Mouse (Mus musculus) hindbrain, embryonic 16.5 days (tissue): Measurements from ENCODE around the gene Wdr59. TPM values are rescaled to one million over a fixed set of nuclear protein-coding genes. Genes with fewer than 3 reads are reported as not detected.
A peak's percentile ranks its signal among the peaks of the same experiment; 100 is the strongest.

ENCODE experiments used
- ATAC-seq: fragments of 200-750 bp; cut with Nextera tagmentation; 2 replicates; pipeline ENCODE4 v1.8.0; 2017; ENCODE audit warnings: moderate TSS enrichment, moderate library complexity
- H3K27ac ChIP-seq: fragments of 300-500 bp; sonication (generic); 2 replicates; pipeline ENCODE4 v1.5.1; 2014; ENCODE audit warnings: low read depth, mild to moderate bottlenecking, control low read depth, low read length, moderate library complexity
- H3K27me3 ChIP-seq: fragments of 300-500 bp; sonication (generic); replicated peaks from 2 replicates; pipeline ENCODE4 v1.6.1; 2014; ENCODE audit warnings: low read length; ENCODE audit not compliant: control insufficient read depth, insufficient read depth
- H3K36me3 ChIP-seq: fragments of 300-500 bp; sonication (generic); 2 replicates; pipeline ENCODE4 v1.6.1; 2014; ENCODE audit warnings: mild to moderate bottlenecking, low read length, moderate library complexity, mixed read lengths; ENCODE audit not compliant: control insufficient read depth, insufficient read depth
- H3K4me1 ChIP-seq: fragments of 300-500 bp; sonication (generic); 2 replicates; pipeline ENCODE4 v1.6.1; 2014; ENCODE audit warnings: low read depth, low read length; ENCODE audit not compliant: control insufficient read depth, insufficient read depth
- H3K4me2 ChIP-seq: fragments of 300-500 bp; sonication (generic); 2 replicates; pipeline ENCODE4 v1.6.1; 2014; ENCODE audit warnings: mild to moderate bottlenecking, low read length, control low read depth, moderate library complexity
- H3K4me3 ChIP-seq: fragments of 300-500 bp; sonication (generic); 2 replicates; pipeline ENCODE4 v1.5.1; 2014; ENCODE audit warnings: mild to moderate bottlenecking, low read length, control low read depth, moderate library complexity
- H3K9ac ChIP-seq: fragments of 300-500 bp; sonication (generic); 2 replicates; pipeline ENCODE4 v1.6.1; 2014; ENCODE audit warnings: low read depth, mild to moderate bottlenecking, control low read depth, low read length, moderate library complexity
- H3K9me3 ChIP-seq: fragments of 300-500 bp; sonication (generic); 2 replicates; pipeline ENCODE4 v1.6.1; 2014; ENCODE audit warnings: mild to moderate bottlenecking, low read length, moderate library complexity; ENCODE audit not compliant: control insufficient read depth
- WGBS: fragments of 180-500 bp; shearing (Covaris S2); extraction: QIAGEN DNeasy Blood & Tissue Kit; methylation state at CpG from one replicate; pipeline ENCODE4 v1.1.7; 2014; 5-methylcytosine and 5-hydroxymethylcytosine counted together
- polyA plus RNA-seq: library from polyadenylated mRNA; unstranded; fragments of >200 nt; fragmentation: Nextera tagmentation; extraction: Ambion mirVana; gene quantifications from 2 replicates; pipeline ENCODE4 v1.2.1, GENCODE M21; 2015

Gene Wdr59
- polyA plus RNA-seq, 1 experiment from 2014 or later = 7.6 TPM

GRCm38 (mm10) chr8:111490034-111490591 lies 31.8 kb downstream of the Wdr59 start:
- 89% methylated on average over 10 of the region's 10 CpGs for WGBS
- no peak overlapping the region for H3K27ac ChIP-seq
- ATAC-seq = no peak

GRCm38 (mm10) chr8:111480691-111481090 lies 41.2 kb downstream of the Wdr59 start:
- Histone ChIP-seq H3K36me3 (peaks cover 30% of the 10 kb centered on the region), H3K27me3 (no peaks in the 10 kb centered on the region), H3K9ac (no peak overlapping the region), H3K4me3 (no peak overlapping the region), H3K9me3 (peaks cover 5% of the 10 kb centered on the region), H3K27ac (no peak overlapping the region), H3K4me2 (no peak overlapping the region), H3K4me1 (no peaks in the 10 kb centered on the region)
- WGBS = 93% methylated on average over 8 of the region's 8 CpGs
- ATAC-seq = no peak

More at GRCm38 (mm10) chr8:111490034-111490591, 31.8 kb downstream of the Wdr59 start:
- H3K4me2 ChIP-seq = no peak overlapping the region
- peaks cover 5% of the 10 kb centered on the region for H3K36me3 ChIP-seq
- no peaks in the 10 kb centered on the region for H3K27me3 ChIP-seq
- no peaks in the 10 kb centered on the region for H3K9me3 ChIP-seq
- no peak overlapping the region for H3K9ac ChIP-seq
- no peak overlapping the region for H3K4me3 ChIP-seq
- H3K4me1 ChIP-seq = no peaks in the 10 kb centered on the region

DNA sequence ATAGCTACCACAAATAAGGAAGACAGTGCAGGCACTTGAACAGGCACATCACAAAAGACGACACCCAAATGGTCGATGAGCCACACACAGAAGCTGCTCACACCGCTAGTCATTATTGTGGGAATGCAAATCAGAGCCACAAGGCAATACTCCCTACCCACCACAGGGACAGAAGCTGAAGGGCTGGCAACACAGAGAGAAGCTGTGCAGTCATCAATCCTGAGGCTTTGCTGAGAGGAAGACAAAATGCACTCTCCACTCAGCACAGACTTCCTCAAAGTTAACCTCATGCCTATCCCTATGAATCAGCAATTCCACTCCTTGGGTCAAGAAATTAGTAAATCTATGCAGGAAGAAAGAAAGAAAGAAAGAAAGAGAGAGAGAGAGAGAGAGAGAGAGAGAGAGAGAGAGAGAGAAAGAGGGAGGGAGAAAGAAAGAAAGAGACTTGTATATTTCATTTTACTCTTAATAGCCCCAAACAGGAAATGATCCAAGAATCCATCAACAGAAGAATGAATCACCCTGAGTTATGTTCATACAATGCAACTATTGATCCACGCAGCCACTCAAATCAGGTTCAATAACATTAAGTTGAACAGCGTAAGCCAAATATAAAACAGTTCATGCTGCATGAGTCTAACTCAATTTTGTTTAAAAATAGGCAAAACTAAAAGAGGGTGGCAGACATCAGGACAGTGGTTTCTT lies 44.0 kb downstream of the Wdr59 start:
- Histone ChIP-seq H3K36me3 (peaks cover 21% of the 10 kb centered on the region), H3K4me3 (no peak overlapping the region), H3K27ac (no peak overlapping the region), H3K4me2 (no peak overlapping the region), H3K9ac (no peak overlapping the region), H3K27me3 (no peaks in the 10 kb centered on the region), H3K4me1 (no peaks in the 10 kb centered on the region), H3K9me3 (peaks cover 5% of the 10 kb centered on the region)
- 64% methylated on average over 5 of the region's 5 CpGs for WGBS
- no peak for ATAC-seq

DNA sequence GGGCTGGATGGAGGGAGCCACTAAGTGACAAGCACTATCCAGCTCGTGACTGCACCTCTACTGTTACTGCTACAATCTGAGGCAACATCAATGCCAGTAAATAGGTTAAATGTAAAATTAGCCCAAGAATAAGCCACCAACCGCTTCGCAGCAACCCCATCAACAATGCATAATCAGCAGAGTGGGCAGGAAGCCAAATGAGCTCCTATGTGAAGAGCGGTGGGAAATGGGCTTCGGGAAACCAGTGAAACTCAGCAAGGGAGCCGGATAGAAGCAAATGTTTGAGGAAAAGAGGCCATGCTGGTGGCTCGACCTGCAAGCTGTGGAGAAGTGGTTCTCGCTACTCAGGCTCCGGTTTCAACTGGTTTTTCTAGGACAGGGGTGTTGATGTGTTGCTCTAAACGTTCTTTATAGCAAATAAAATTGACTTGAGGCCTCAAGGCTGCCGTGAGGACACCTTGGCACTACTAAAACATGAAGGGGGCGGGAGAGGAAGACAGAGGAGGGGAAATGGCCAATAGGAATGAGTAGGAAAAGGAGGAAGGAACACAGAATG lies 50.3 kb downstream of the Wdr59 start:
- 47% methylated on average over 12 of the region's 12 CpGs for WGBS
- Histone ChIP-seq H3K4me3 (no peak overlapping the region), H3K9me3 (no peaks in the 10 kb centered on the region), H3K9ac (no peak overlapping the region), H3K27me3 (no peaks in the 10 kb centered on the region), H3K36me3 (no peaks in the 10 kb centered on the region), H3K27ac (no peak overlapping the region), H3K4me2 (no peak overlapping the region), H3K4me1 (peaks cover 10% of the 10 kb centered on the region)
- ATAC-seq = no peak

GRCm38 (mm10) chr8:111469013-111469412 lies 52.9 kb downstream of the Wdr59 start:
- no peaks in the 10 kb centered on the region for H3K36me3 ChIP-seq

DNA sequence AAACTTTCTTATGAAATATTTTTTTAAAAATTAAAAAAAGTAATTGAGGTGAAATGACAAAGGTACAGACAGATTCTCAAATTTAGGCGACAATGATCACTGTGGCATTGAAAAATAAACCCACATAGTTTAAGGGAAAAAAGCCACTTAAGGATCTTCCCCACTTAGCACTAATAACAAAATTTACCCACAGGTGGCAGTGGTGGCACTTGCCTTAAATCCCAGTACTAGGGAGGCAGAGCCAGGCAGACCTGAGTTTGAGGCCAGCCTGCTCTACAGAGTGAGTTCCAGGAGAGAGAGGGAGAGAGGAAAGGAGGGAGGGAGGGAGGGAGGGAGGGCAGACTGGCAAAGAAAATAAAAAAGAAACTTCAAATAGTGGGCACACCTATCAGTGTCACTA lies 56.6 kb downstream of the Wdr59 start:
- H3K4me2 ChIP-seq = no peak overlapping the region
- H3K27ac ChIP-seq = no peak overlapping the region
- no peak overlapping the region for H3K4me3 ChIP-seq
- peaks cover 10% of the 10 kb centered on the region for H3K4me1 ChIP-seq
- no peak for ATAC-seq
- no peaks in the 10 kb centered on the region for H3K9me3 ChIP-seq
- H3K27me3 ChIP-seq = no peaks in the 10 kb centered on the region
- H3K9ac ChIP-seq = no peak overlapping the region
- H3K36me3 ChIP-seq = 0 out of 2 replicates have a peak, but pooled peaks cover 3% of the 10 kb centered on the region
- 82% methylated on average over 1 of the region's 1 CpGs for WGBS

More at GRCm38 (mm10) chr8:111469013-111469412, 52.9 kb downstream of the Wdr59 start:
- peaks cover 10% of the 10 kb centered on the region for H3K4me1 ChIP-seq
- peak overlapping the region; percentile 35 for H3K27ac ChIP-seq
- H3K4me3 ChIP-seq = no peak overlapping the region
- H3K9me3 ChIP-seq = no peaks in the 10 kb centered on the region
- 33% methylated on average over 6 of the region's 6 CpGs for WGBS
- 0 out of 2 replicates have a peak, but pooled peaks have one; percentile 37 for ATAC-seq
- H3K4me2 ChIP-seq = no peak overlapping the region
- H3K27me3 ChIP-seq = no peaks in the 10 kb centered on the region
- H3K9ac ChIP-seq = no peak overlapping the region

GRCm38 (mm10) chr8:111464526-111464925 lies 57.4 kb downstream of the Wdr59 start:
- WGBS = 77% methylated on average over 4 of the region's 4 CpGs
- Histone ChIP-seq H3K4me1 (peaks cover 10% of the 10 kb centered on the region), H3K9me3 (no peaks in the 10 kb centered on the region), H3K9ac (no peak overlapping the region), H3K4me2 (no peak overlapping the region), H3K36me3 (0 out of 2 replicates have a peak, but pooled peaks cover 3% of the 10 kb centered on the region), H3K27me3 (no peaks in the 10 kb centered on the region), H3K4me3 (no peak overlapping the region), H3K27ac (no peak overlapping the region)
- no peak for ATAC-seq

GRCm38 (mm10) chr8:111449671-111450070 lies 72.2 kb downstream of the Wdr59 start:
- Histone ChIP-seq H3K4me2 (no peak overlapping the region), H3K9ac (no peak overlapping the region), H3K27ac (no peak overlapping the region), H3K27me3 (no peaks in the 10 kb centered on the region), H3K36me3 (peaks cover 5% of the 10 kb centered on the region; the same call in 1 of the 2 replicates), H3K9me3 (no peaks in the 10 kb centered on the region), H3K4me3 (no peak overlapping the region), H3K4me1 (no peaks in the 10 kb centered on the region)
- 80% methylated on average over 4 of the region's 4 CpGs for WGBS
- no peak for ATAC-seq

GRCm38 (mm10) chr8:111445960-111446660 lies 75.8 kb downstream of the Wdr59 start:
- H3K36me3 ChIP-seq = peaks cover 5% of the 10 kb centered on the region; the same call in 1 of the 2 replicates
- H3K9ac ChIP-seq = no peak overlapping the region
- no peak overlapping the region for H3K4me3 ChIP-seq
- H3K4me1 ChIP-seq = no peaks in the 10 kb centered on the region
- 73% methylated on average over 4 of the region's 4 CpGs for WGBS
- H3K9me3 ChIP-seq = no peaks in the 10 kb centered on the region
- no peak for ATAC-seq
- H3K27me3 ChIP-seq = no peaks in the 10 kb centered on the region
- H3K4me2 ChIP-seq = no peak overlapping the region
- H3K27ac ChIP-seq = no peak overlapping the region
